Mouse (Mus musculus) right cerebral cortex, postnatal 10 days (tissue): ENCODE data around the gene Armc9.

Source experiments
- DNase-seq, 2 experiments: peaks; one replicate each; pipeline ENCODE4 v3.0.0; 2021; ENCODE audit warnings: low spot score in 2 of 2

Gene Armc9

GRCm38 (mm10) chr1:86174602-86175001, 20.0 kb downstream of the Armc9 start:
- no peak for DNase-seq

- no peak for DNase-seq
These were observed 21.5 kb downstream of the Armc9 start for GRCm38 (mm10) chr1:86176066-86176465.

- DNase-seq, result peak; percentile 79 to 86
These were observed 24.1 kb downstream of the Armc9 start for GRCm38 (mm10) chr1:86178462-86179253.

- DNase-seq, result no peak
These were observed 27.6 kb downstream of the Armc9 start for GRCm38 (mm10) chr1:86182004-86182709.

GRCm38 (mm10) chr1:86183577-86184263, 29.1 kb downstream of the Armc9 start:
- no peak for DNase-seq

GRCm38 (mm10) chr1:86186762-86187161, 32.2 kb downstream of the Armc9 start:
- no peak for DNase-seq

GRCm38 (mm10) chr1:86187856-86188255, 33.3 kb downstream of the Armc9 start:
- no peak for DNase-seq

- no peak for DNase-seq
These were observed 33.7 kb downstream of the Armc9 start for GRCm38 (mm10) chr1:86188271-86188670.

- DNase-seq, result no peak
These were observed 34.6 kb downstream of the Armc9 start for GRCm38 (mm10) chr1:86189034-86189702.

- no peak for DNase-seq
These were observed 36.3 kb downstream of the Armc9 start for GRCm38 (mm10) chr1:86190843-86191242.

- no peak for DNase-seq
These were observed 39.5 kb downstream of the Armc9 start for GRCm38 (mm10) chr1:86194044-86194443.

GRCm38 (mm10) chr1:86198276-86198675, 43.7 kb downstream of the Armc9 start:
- DNase-seq, result no peak

- DNase-seq, result no peak
These were observed 44.4 kb downstream of the Armc9 start for GRCm38 (mm10) chr1:86199026-86199425.

- DNase-seq, result no peak
These were observed 46.7 kb downstream of the Armc9 start for GRCm38 (mm10) chr1:86201312-86201711.

GRCm38 (mm10) chr1:86202617-86203219, 48.1 kb downstream of the Armc9 start:
- no peak for DNase-seq

- DNase-seq, result no peak
These were observed 56.1 kb downstream of the Armc9 start for GRCm38 (mm10) chr1:86210676-86211075.

GRCm38 (mm10) chr1:86211498-86211897, 56.9 kb downstream of the Armc9 start:
- DNase-seq, result no peak

- DNase-seq, result no peak
These were observed 58.2 kb downstream of the Armc9 start for GRCm38 (mm10) chr1:86212731-86213130.

GRCm38 (mm10) chr1:86214158-86214557, 59.6 kb downstream of the Armc9 start:
- DNase-seq, result peak; percentile 85 to 88

GRCm38 (mm10) chr1:86215297-86215696, 60.7 kb downstream of the Armc9 start:
- no peak for DNase-seq

- no peak for DNase-seq
These were observed 61.8 kb downstream of the Armc9 start for GRCm38 (mm10) chr1:86216412-86216811.

- DNase-seq, result no peak
These were observed 63.4 kb downstream of the Armc9 start for GRCm38 (mm10) chr1:86217976-86218375.
